Comparison of ENCODE assay signal across 13 mouse cellular contexts in the genomic region with DNA sequence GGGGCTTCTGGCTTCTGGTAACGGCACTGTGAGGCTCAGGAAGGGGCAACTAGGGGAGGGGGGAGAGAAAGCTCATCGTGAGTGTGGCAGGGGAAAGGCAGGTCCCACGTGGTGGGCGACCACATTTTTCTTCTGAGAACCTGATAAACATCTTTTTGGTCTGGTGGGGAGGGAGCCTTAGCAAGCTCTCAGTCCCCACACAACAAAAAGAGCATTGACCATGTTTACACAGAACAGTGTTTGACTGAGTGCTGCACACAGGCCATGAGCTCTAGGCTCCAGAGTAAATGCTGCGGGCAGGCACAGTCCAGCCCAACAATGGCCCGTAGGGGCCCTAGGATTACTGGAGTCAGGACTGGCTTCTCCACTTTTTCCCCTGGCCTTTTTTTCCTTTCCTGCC. TPM values are rescaled to one million over a fixed set of nuclear protein-coding genes. Genes with fewer than 3 reads are reported as not detected.
DNase-seq lines count a peak whose midpoint lies in the region; ATAC-seq lines count a peak whose summit lies in the region.
"Had no signal": no experiment of that assay in that cellular context is flagged by ENCODE, and none has a peak within 500 bp of the region (broad histone marks: within the 10 kb centered on the region; RNA-seq: fewer than 3 reads in every experiment).

No protein-coding gene starts in this region.

- whole genome bisulfite sequencing in heart, embryonic 11.5 days (ENCODE audit: insufficient replicate concordance), result 21% methylated on average over 6 of the region's 6 CpGs
- 19% methylated on average over 6 of the region's 6 CpGs for WGBS in lung, embryonic 15.5 days
- WGBS in intestine, embryonic 15.5 days, result 20% methylated on average over 6 of the region's 6 CpGs
- WGBS in stomach, embryonic 14.5 days, result 9% methylated on average over 6 of the region's 6 CpGs

- H3K27me3 ChIP-seq in heart, embryonic 11.5 days (ENCODE audit: control insufficient read depth, insufficient read depth, low read length), result no peaks in the 10 kb centered on the region
- no peaks in the 10 kb centered on the region for H3K27me3 ChIP-seq in lung, embryonic 15.5 days
- H3K27me3 ChIP-seq in intestine, embryonic 15.5 days (replicated peaks), result no peaks in the 10 kb centered on the region
- H3K27me3 ChIP-seq in stomach, embryonic 14.5 days (ENCODE audit: control insufficient read depth, insufficient read depth, low read length), result no peaks in the 10 kb centered on the region
- H3K27me3 ChIP-seq: Patski had no signal

- H3K36me3 ChIP-seq in heart, embryonic 11.5 days (ENCODE audit: control insufficient read depth, insufficient read depth, low read length), result no peaks in the 10 kb centered on the region; the same call in 1 of the 2 replicates
- H3K36me3 ChIP-seq in lung, embryonic 15.5 days, result peaks cover 7% of the 10 kb centered on the region; the same call in 1 of the 2 replicates
- no peaks in the 10 kb centered on the region for H3K36me3 ChIP-seq in intestine, embryonic 15.5 days
- peaks cover 4% of the 10 kb centered on the region; the same call in 1 of the 2 replicates for H3K36me3 ChIP-seq in stomach, embryonic 14.5 days (ENCODE audit: control insufficient read depth, insufficient read depth, low read length)

- peak overlapping the region; percentile 69 for H3K9ac ChIP-seq in heart, embryonic 11.5 days (ENCODE audit: low read depth, low read length)
- no peak overlapping the region for H3K9ac ChIP-seq in lung, embryonic 15.5 days
- peak overlapping the region; percentile 24 for H3K9ac ChIP-seq in intestine, embryonic 15.5 days
- peak overlapping the region; percentile 30; the same call in 1 of the 2 replicates for H3K9ac ChIP-seq in stomach, embryonic 14.5 days (replicated peaks; ENCODE audit: low read depth, low read length)

- peaks cover 55% of the 10 kb centered on the region for H3K4me1 ChIP-seq in heart, embryonic 11.5 days (ENCODE audit: control insufficient read depth, insufficient read depth, low read length)
- H3K4me1 ChIP-seq in lung, embryonic 15.5 days, result peaks cover 70% of the 10 kb centered on the region
- H3K4me1 ChIP-seq in intestine, embryonic 15.5 days (replicated peaks), result peaks cover 64% of the 10 kb centered on the region
- peaks cover 61% of the 10 kb centered on the region for H3K4me1 ChIP-seq in stomach, embryonic 14.5 days (ENCODE audit: control insufficient read depth, insufficient read depth, low read length)

- DNase-seq in heart, postnatal 10 days, result no peak
- DNase-seq in lung, postnatal 25 days (ENCODE audit: low spot score), result no peak
- no peak for DNase-seq in right cerebral cortex, postnatal 36 days (ENCODE audit: low spot score in 2 of 2)
- DNase-seq in gastrocnemius, adult 8-10 months (ENCODE audit: low spot score in 2 of 2), result no peak
- DNase-seq: cerebellum, postnatal 25 days; kidney, adult 8-10 months; right cerebral cortex, adult 18-20 months had no signal

- H3K4me3 ChIP-seq in heart, embryonic 11.5 days (ENCODE audit: low read depth, low read length), result no peak overlapping the region
- no peak overlapping the region for H3K4me3 ChIP-seq in lung, embryonic 15.5 days
- H3K4me3 ChIP-seq in intestine, embryonic 15.5 days (replicated peaks), result no peak overlapping the region
- H3K4me3 ChIP-seq in stomach, embryonic 14.5 days (ENCODE audit: low read depth, low read length), result no peak overlapping the region

- no peak for ATAC-seq in heart, embryonic 11.5 days (replicated peaks; ENCODE audit: insufficient number of reproducible peaks, low FRiP score, low TSS enrichment)
- no peak for ATAC-seq in lung, embryonic 15.5 days (ENCODE audit: borderline replicate concordance, extremely low read depth, low FRiP score, low TSS enrichment)
- ATAC-seq in intestine, embryonic 15.5 days, result no peak
- ATAC-seq in stomach, embryonic 14.5 days (ENCODE audit: insufficient number of reproducible peaks, insufficient read depth, low FRiP score, low read depth), result peak; percentile 60; the same call in 1 of the 2 replicates
- ATAC-seq: Patski had no signal

- peak overlapping the region; percentile 84 for H3K27ac ChIP-seq in heart, embryonic 11.5 days (ENCODE audit: low read depth, low read length)
- H3K27ac ChIP-seq in lung, embryonic 15.5 days, result peak overlapping the region; percentile 86
- peak overlapping the region; percentile 77 for H3K27ac ChIP-seq in intestine, embryonic 15.5 days
- H3K27ac ChIP-seq in stomach, embryonic 14.5 days (ENCODE audit: low read length), result peak overlapping the region; percentile 96

- no peak overlapping the region for H3K4me2 ChIP-seq in heart, embryonic 11.5 days
- no peak overlapping the region for H3K4me2 ChIP-seq in lung, embryonic 15.5 days
- H3K4me2 ChIP-seq in intestine, embryonic 15.5 days (replicated peaks), result no peak overlapping the region
- peak overlapping the region; percentile 18 for H3K4me2 ChIP-seq in stomach, embryonic 14.5 days (replicated peaks; ENCODE audit: low read depth, low read length)

- H3K9me3 ChIP-seq in heart, embryonic 11.5 days (replicated peaks; ENCODE audit: control insufficient read depth, low read length), result no peaks in the 10 kb centered on the region
- no peaks in the 10 kb centered on the region for H3K9me3 ChIP-seq in lung, embryonic 15.5 days
- no peaks in the 10 kb centered on the region for H3K9me3 ChIP-seq in intestine, embryonic 15.5 days
- H3K9me3 ChIP-seq in stomach, embryonic 14.5 days (ENCODE audit: control insufficient read depth, low read depth, low read length), result no peaks in the 10 kb centered on the region

- intact Hi-C loops in heart, postnatal 10 days (cut with DNase I), result loop anchor here (1.0 to 2.0 kb wide), 2 partner anchors 40 to 134 kb away; no protein-coding TSS in a partner anchor

RNA-seq across cellular contexts. Expression of gene Mrpl23, which starts 6.3 kb away (rescaled TPM):
- polyA plus RNA-seq in heart, embryonic 11.5 days (2014; fragmentation: Nextera tagmentation; extraction: Ambion mirVana), result 15.4 and 19.3 TPM in 2 replicates
- total RNA-seq in heart, postnatal 10 days (2021), result 10 to 100 TPM in 1 of 2 experiments, 1 to 10 TPM in 1; 4.1 to 19.3 TPM
- 22.8 and 28.3 TPM in 2 replicates for polyA plus RNA-seq in lung, embryonic 15.5 days (2015; fragmentation: Nextera tagmentation; extraction: Ambion mirVana)
- polyA plus RNA-seq in intestine, embryonic 15.5 days (2015; fragmentation: Nextera tagmentation; extraction: Ambion mirVana), result 44.9 and 57.4 TPM in 2 replicates
- 32.6 and 35.6 TPM in 2 replicates for polyA plus RNA-seq in stomach, embryonic 14.5 days (2014; fragmentation: Nextera tagmentation; extraction: Ambion mirVana)
- total RNA-seq in gastrocnemius, adult 8-10 months (2022), result 1 to 10 TPM; 1.0 to 5.1 (median 3.1) TPM

RNA-seq across cellular contexts. Expression of gene Tnnt3, which starts 40.1 kb away (rescaled TPM):
- polyA plus RNA-seq in heart, embryonic 11.5 days (2014; fragmentation: Nextera tagmentation; extraction: Ambion mirVana), result 16.0 and 16.3 TPM in 2 replicates
- 1 to 10 TPM in 1 of 2 experiments, under 1 TPM in 1; 0.67 to 1.8 TPM for total RNA-seq in heart, postnatal 10 days (2021)
- 2.5 and 5.1 TPM in 2 replicates for polyA plus RNA-seq in lung, embryonic 15.5 days (2015; fragmentation: Nextera tagmentation; extraction: Ambion mirVana)
- polyA plus RNA-seq in intestine, embryonic 15.5 days (2015; fragmentation: Nextera tagmentation; extraction: Ambion mirVana), result 1.4 and 4.3 TPM in 2 replicates
- polyA plus RNA-seq in stomach, embryonic 14.5 days (2014; fragmentation: Nextera tagmentation; extraction: Ambion mirVana), result 2.2 and 2.6 TPM in 2 replicates
- over 10,000 TPM; 31,851 to 38,724 (median 35,835) TPM for total RNA-seq in gastrocnemius, adult 8-10 months (2022)
- total RNA-seq: left cerebral cortex, postnatal 25 days had no signal
